Mouse (Mus musculus) heart, adult 8-10 months (tissue): ENCODE results near the gene Gpcpd1. TPM values are rescaled to one million over a fixed set of nuclear protein-coding genes. Genes with fewer than 3 reads are reported as not detected.

Experiments
- DNase-seq: peaks from one replicate; pipeline ENCODE4 v3.0.0; 2022; ENCODE audit warnings: low spot score
- total RNA-seq, 4 experiments: library from RNA; stranded (reverse); gene quantifications; 2 replicates each; pipeline ENCODE4 v1.2.4; 2022

Gene Gpcpd1
- total RNA-seq, 4 experiments from 2014 or later, result 161 to 308 (median 228) TPM

DNA sequence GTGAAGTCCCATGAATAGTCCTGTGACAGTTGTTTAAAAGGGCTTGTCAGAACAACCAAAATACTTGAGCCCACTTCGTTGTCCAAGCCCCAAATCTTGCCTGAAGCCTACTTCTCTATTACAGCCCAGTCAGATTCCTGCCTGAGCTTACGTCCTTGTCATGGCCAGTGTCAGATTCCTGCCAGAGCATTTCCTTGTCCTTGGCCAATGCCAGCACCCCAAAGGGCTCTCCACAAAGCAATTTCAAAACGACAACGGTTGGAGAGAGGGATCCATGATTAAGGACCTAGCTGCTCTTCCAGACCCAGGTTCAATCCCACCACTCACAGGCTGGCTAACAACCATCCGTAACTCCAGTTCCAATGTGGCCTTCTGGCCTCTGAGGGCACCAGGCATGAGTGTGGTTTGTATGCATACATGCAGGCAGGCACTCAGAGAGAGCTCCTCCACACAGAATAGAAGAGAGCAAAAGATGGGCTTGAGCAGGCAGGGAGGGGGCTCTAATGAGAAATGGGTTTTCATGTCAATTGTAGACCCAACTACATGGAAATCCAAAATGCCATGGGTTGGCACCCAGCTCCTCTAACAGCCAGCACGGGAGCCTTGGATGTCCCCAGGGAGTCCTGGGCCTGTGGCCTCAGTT, 70.2 kb downstream of the Gpcpd1 start:
- no peak for DNase-seq

DNA sequence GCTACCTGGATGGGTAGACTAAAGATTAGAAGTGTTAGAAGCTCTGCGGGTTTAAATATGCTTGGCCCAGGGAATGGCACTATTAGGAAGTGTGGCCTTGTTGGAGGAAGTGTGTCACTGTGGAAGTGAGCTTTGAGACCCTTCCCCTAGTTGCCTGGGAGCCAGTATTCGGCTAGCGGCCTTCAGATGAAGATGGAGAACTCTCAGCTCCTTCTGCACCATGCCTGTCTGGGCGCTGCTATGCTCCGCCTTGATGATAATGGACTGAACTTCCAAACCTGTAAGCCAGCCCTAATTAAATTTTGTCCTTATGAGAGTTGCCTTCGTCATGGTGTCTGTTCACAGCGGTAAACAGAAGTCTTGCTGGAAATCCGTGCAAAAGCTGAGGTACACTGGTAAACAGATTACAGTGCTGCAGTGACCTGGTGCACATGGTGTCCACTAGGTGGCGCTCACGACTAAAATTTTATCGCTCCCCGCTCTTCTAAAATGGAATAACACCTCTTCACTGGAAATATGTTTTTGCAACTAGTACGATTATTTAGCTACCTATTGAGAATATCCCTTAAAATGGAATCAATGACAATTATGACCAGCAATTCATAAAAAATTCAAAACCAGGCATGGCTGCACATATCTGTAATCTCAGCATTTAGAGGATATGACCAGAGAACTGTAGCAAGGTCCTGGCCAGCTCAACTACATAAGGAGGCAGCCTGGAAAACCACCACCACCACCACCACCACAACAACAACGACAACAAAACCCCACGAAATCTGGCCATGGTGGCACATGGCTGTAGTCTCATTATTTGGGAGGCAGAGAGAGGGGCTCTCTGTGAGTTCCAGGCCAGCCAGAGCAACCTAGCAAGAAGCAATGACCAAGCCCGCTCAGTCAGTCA, 71.1 kb downstream of the Gpcpd1 start:
- peak; percentile 52 for DNase-seq

DNA sequence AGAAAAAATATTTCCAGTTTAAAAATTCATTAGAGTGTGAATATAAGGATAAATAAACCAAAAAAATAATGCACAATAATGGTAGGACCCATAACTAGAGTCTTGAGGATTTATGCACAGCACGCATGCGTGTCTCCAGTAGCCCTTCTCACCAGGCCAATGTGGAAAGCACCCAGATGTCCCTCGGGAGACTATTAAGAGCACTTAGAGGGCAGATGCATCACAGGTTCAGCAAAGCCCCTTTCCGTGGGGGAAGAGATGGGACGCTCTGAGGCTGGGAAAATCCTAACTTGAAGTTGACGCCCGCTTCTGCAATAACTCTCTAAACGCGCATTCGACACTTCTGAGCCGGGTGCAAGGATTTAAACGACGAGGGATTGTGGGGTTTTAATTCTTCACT, 71.9 kb downstream of the Gpcpd1 start:
- DNase-seq, result no peak

DNA sequence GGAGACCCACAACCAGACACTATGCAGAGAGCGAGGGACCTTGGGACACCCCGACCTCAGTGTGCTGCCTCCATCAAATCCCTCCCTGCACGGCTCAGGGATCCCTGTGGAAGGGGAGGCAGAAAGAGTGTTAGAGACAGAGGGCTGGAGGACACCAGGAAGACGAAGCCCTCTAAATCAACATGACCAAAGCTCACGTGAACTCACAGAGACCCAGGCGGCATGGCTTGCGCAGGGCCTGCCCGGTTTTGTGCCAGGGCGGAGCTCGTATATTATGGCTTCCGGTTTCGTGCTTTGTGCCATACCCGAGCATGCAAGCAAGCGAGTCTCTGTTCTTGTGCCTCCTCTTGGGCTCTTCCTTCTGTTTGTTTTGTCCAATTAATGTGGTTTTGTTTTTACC, 72.5 kb downstream of the Gpcpd1 start:
- no peak for DNase-seq

DNA sequence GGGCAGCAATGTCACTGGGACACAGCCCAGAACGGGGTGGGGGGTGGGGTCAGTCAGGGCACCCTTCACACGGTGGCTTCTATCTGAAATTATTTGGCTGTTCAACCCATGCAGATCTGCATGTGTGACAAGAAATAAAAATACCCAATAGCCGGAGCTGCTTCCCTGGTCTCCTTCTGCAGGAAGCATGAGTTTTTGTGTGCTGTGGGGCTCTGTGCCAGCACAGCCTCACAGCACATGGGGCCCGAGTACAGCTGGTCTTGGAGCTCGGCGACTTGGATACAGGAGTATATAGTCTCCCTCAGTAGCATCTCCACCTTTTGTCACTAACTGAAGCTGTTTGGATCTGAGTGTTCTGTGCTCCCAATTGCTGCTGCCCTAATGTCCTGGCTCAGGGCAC, 73.2 kb downstream of the Gpcpd1 start:
- no peak for DNase-seq

DNA sequence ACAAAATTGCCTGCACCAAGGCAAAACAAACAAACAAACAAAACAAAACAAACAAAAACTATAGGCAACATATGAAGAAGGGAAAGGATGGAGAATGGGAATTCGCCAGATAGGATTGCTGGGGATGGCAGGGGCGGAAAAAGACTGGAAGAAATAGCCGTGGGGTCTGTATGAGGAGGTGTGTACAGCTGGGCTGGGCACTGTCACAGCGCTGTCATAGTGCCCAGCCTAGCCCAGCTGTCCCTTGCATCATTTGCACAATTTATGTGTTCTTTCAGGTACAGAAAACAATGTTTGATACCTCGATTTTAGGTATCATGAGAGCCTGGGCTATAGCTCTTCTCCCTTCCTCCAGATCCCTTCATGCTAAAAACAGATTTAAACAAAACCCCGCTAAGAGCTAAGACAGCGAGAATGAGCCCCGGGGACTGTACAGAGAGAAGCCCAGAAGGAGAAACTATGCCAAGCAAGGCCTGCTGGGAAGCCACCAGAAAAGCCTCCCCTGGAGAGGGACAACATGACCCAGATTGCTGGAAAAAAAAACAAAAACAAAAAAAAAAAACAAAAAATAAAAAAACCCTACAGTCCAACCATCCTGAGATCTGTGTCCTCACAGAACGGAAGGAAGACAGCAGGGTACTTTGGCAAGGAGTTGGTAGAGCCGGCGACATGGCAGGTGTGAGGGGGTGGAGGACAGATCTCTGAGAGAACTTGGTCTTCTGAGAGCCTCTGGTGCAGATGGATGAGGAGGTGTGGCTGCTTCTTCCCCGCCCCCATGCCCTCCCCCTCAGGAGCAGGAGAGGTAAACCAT, 74.0 kb downstream of the Gpcpd1 start:
- DNase-seq, result no peak

DNA sequence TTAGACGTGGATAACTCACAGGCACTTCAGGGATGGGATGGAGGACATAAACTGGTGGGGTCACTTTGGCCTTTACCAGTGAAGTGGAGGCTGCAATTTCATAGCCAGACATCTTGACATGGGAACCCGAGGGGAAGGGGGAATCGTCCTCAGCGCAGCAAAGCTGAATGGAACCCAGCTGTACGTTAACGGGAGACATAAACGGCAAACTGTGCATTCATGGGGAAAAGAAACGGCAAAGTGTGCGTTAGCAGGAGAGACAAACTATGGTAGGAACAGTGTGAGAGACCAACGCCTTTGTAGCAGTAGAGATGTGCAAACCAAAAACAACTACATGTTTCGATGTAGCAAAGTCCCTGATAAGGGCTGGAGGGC, 74.6 kb downstream of the Gpcpd1 start:
- no peak for DNase-seq

DNA sequence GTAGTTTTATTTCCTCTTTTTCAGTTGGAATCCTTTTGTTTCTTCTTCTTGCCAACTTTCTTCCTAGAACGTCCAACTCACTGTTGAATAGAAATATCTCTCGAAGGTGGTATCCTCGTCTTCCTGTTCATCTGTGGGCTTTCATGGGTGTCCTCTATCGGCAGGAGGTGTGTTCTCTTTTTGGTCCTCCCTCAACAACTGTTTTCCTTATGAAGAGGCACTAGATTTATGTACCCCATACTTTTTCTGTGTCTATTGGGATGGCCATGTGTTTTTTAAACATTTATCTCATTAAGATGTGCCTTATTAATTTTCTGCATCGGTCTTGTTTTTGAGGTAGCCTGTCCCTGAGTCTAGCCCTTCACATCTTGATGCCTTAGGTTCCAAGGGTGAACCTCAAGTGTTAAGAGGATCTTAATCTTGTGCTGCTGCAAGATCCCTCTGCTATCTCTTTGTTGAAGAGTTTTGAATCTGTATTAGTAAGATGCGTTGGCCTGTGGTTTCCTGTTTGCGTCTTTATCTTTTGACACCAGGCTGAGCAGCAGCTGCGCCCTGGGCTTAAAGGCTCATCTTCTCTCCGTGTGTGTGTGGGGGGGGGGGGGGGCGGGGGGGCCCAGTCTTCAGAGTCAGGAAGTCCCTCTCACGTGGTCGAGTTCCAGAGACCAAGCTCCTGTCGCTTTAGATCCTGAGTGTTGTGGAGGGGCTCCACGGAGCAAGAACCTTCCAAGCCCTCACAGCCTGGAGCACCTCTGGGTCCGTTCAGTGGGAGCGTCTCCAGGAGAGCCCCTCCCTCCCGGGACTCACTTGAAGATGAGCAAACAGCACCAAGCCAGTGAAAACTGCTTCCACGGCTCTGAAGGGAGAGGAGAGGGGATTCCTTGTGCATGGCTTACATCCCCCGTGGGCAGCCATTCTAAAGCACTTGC, 75.2 kb downstream of the Gpcpd1 start:
- DNase-seq, result no peak

DNA sequence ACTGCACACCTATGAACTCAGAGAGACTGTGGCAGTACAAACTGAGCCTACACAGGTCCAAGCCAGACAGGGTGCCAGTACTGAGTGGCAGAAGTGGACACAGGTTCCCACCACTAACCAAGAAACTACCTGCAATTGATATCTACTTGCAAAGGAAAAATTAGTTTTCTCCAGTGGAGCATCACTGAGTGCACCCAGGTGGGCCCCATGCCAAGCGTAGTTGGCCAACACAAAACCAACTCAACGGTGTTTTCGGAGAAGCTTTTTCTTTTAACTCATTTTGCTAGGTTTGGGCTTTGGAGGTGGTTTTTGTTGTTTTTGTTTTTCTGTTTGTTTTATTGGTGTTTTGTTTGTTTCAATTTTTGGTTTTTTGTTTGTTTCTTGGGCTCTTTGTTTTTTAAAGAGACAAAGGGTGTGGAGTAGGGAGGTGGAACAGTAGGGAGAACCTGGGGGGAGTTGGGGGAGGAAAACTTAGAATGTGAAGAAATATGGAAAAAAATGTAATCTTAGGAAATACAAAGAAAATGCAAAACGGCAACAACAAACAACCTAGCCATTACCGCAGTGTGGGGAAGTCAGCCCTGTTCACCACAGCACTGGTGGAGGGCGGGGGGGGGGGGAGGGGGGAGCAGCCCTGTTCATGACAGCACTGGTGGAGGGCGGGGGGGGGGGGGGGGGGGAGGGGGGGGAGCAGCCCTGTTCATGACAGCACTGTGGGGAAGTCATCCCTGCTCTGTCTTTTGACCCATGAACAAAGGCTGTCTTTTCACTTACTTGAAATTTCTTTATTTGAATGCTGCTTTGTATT, 76.3 kb downstream of the Gpcpd1 start:
- no peak for DNase-seq

DNA sequence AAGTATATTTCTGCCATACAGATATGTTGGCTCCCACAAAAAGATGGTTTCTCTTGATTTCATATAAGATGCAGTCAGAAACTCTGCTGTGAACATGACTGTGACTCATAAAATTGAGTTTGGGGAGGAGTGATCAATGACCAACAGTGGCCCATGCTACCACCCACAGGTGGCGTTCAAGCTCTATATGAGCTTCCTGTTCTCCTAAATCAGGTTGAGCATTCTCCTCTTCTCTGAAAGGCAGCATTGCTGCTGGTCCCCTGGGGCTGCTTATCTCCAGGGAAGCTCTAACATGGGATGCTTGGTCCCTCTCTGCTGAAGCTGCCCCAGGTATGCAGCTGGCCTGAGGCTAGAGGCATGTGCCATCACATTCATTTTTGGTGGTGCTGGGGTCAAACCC, 77.8 kb downstream of the Gpcpd1 start:
- no peak for DNase-seq

DNA sequence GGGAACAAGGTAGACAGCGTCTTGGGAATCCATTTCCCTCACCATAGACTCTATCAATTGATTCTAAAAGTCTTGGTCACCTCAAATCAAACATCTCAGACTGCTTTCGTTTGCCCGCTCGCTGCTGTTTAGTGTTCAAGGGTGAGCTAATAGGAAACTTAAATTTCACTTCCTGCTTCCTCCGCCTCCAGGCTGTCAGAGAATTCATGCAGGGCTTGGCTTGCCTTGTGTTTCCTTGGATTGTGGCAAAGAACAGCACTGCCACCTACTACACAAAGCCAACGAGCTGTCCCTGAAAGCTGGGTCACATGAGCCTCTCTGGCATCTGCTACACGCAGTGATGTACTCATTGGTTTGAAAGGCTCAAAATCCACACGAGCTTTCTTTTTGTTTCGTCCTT, 78.3 kb downstream of the Gpcpd1 start:
- DNase-seq, result no peak

DNA sequence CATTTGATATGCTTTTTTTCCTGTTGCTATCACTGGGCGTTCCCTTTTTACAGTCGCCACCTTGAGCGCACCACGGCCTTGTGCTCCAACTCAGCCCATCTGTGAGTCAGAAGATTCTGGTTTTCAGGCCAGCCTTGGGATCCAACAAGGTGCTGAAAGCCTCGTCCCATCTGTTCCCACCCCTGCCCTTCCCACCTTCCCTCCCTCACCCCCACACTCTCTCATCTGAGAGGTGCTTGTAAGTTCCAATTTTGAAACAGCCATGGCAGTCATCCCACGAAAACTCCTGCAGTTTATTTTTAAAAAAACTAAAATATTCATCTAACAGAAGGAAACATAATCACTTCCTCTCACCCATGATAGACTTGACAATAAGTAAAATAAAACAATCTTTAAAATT, 80.0 kb downstream of the Gpcpd1 start:
- no peak for DNase-seq

DNA sequence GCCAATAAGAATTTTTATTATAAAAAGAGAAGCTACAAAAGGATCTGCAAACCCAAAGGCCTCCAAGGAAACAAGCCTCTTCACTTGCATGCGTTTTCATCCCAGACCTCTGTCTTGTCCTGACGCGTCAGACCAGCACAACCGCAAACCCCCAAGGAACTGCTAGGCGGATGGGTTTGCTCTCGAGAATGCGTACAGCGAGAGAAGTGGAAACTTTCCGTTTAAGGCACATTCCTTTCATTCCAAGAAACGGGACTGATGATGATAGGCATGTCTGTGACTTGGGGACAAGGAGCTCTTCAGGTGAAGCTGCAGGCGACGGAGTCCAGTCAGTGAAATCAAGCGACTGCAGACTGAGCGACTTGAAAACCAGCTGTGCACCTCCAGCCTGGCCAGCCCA, 80.4 kb downstream of the Gpcpd1 start:
- no peak for DNase-seq

DNA sequence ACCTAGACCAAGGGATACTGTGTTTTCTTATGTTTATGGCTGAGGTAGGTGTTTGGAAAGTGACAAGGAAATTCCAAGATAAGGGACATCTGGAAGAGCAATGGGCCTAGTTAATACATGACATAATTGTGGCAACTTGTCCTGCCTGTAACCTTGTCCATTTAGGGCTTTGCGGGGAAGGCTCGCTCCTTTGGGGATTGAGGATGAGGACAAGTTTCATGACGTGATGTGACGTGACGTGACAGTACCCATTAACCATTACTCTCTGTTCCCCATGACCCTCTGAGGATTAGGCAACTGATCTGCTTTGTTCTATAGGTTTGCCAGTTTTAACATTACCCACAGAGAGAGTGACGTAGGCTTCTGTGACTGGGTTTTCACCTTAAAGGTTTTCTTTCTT, 81.7 kb downstream of the Gpcpd1 start:
- DNase-seq, result no peak

DNA sequence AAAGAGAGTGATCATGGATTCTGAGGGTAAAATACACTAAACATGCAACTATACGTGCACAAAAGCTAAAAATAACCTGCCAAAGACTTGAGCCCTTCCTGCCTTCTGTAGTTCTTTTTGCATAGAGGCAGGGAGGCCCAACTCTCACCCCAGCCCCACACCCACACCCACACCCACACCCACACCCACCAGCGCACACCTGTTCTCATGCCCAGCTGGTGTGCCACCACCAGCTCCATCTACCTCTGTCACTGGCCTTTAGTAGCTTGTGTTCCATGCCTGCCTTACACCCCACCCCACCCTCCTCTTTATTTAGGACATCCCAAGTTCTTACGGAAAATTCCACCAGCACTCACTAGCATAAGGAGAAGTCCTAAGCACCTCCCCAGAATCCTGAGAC, 89.2 kb downstream of the Gpcpd1 start:
- no peak for DNase-seq

DNA sequence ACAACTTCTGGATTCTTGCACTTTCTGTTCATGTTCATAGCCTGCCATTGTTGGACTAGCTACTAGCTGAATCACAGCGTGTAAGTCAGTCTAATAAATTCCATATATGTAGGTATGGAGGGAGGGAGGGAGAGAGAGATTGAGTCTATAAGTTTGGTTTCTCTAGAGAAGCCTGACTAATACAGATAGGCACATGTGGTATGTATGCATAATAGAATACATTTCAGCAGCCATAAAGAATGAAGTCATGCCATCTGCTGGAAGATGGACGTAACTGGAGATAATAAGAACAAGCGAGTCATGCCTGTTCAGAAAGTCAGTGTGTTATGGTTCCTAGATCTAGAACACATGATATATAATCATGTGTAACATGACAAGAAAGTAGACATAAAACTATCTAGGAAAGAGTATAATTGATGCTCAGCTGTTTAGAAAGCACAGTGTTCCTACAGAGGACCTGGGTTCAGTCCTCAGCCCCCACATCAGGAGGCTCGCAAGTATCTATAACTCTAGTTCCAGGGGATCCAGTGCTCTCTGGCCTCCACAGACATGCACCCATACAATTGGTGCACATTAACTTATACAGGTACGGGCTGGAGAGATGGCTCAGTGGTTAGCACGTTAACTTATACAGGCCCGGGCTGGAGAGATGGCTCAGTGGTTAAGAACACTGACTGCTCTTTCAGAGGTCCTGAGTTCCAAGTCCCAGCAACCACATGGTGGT, 90.0 kb downstream of the Gpcpd1 start:
- DNase-seq, result no peak

DNA sequence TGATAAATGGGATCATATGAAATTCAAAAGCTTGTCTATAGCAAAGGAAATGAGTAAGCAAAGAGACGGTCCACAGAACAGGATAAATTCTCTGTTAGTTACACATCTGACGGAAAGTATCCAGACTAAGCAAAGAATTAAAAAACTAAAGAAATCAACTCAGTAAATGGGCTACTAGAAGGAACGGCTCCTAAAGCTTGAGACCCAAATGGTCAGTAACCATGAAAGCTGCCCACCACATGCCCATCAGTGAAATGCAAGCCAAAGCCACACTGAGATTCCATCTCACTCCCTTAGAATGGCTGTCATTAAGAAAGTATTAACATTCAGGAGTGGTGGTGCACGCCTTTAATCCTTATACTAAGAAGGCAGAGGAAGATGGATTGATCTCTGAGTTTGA, 94.3 kb downstream of the Gpcpd1 start:
- no peak for DNase-seq

DNA sequence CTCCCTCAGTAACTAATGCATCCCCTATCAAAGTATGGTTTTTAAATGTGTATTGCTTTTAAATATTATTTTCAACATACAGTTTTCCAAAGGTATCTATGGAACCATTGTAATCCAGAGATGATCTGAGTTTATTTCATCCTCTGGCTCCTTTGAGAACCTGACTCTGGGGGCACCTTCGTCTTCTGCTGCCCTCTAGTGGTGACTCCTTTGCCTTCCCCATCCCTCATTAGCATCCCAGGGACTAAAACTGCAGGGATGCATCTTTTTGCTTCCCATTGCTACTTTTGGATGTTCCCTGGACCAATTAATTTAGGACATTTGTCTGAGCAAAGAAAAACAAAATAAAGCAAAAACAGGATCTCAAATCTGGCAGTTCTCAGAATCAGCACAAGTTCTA, 102.1 kb downstream of the Gpcpd1 start:
- peak; percentile 46 for DNase-seq

DNA sequence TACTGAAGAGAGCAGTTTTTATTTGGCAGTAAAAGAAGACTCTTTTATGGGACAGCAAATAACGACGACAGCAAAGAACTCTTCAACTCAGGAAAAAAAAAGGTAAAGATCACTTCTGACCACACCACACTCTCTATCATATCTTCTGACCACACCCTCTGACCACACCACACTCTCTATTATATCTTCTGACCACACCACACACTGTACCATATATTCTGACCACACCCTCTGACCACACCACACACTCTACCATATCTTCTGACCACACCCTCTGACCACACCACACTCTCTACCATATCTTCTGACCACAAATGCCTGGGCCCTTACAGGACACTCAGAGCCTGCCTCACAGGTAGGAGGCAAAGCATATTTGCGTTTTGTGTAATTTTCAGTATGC, 106.0 kb downstream of the Gpcpd1 start:
- DNase-seq, result no peak
